Mouse (Mus musculus) frontal cortex, postnatal 25 days (tissue): Measurements from ENCODE around the gene Hivep2.

Experiments used
- DNase-seq, 2 experiments: peaks; one replicate each; pipeline ENCODE4 v3.0.0; 2022; ENCODE audit warnings: low spot score in 2 of 2

Hivep2 gene

DNA sequence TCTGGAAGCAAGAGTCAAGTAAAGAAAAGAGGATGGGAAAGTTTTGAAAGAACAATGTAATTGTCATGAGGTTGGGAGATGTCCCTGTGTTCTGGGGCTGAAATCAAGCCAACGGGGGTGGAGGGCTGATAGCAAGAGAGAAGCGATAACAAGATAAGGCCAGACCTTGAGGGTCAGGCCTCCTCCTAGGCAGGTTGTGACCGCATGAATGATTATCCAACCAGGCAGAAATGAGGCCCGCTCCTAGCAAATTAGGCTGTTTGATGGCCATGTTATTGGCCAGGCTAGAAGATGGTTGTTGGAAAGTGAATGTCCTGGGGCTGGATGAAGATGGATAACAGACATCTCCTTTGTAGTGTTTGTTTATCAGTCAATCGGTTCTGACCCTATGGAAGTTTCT is 5.4 kb downstream of the Hivep2 start:
- DNase-seq = no peak

- no peak for DNase-seq
These were observed 7.8 kb downstream of the Hivep2 start for GRCm38 (mm10) chr10:13973563-13974179.

DNA sequence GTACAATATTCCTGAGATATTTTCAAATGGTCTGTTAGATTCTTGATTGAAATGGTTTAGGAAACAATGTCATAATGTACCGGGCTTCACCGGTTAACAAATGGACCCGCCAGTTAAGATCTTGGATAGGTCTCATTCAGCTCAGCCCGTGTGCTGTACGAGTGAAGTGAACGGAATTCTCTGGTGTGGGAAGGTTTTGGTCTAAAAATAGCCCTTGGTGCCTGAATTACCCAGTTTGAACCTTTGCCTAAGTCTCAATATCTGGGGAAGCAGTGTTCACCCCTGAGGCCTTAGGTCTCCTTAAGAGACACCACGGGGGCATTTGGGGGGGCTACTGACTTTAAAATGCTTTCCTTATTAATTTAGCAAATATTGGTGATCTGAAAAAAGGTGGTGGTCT is 8.6 kb downstream of the Hivep2 start:
- no peak for DNase-seq

GRCm38 (mm10) chr10:13975861-13976260 is 10.0 kb downstream of the Hivep2 start:
- DNase-seq = no peak

DNA sequence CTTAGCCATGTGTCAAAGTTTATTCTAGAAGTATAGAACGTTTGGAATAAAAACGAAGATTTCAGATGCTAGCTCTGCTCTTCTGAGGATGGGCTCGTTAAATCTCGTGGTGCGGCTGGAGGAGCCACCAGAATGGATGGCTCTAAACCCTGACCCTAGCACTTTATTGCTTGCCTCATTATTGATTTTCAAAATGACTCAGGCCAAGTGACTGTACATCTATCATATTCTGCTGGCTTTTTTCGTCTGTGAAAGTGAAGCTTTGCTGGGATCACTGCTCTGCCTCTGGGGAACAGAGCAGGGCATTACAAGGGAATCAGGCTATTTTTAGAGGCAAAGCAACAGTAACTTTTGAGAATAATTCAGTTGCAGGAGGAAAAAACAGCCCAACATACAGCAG is 10.4 kb downstream of the Hivep2 start:
- DNase-seq = no peak

- DNase-seq = no peak
These were observed 16.4 kb downstream of the Hivep2 start for GRCm38 (mm10) chr10:13982271-13982670.

GRCm38 (mm10) chr10:13982769-13983381 is 17.0 kb downstream of the Hivep2 start:
- DNase-seq = peak; percentile 40 to 59

- no peak for DNase-seq
These were observed 17.8 kb downstream of the Hivep2 start for GRCm38 (mm10) chr10:13983631-13984030.

GRCm38 (mm10) chr10:13984233-13984632 is 18.4 kb downstream of the Hivep2 start:
- DNase-seq = no peak

DNA sequence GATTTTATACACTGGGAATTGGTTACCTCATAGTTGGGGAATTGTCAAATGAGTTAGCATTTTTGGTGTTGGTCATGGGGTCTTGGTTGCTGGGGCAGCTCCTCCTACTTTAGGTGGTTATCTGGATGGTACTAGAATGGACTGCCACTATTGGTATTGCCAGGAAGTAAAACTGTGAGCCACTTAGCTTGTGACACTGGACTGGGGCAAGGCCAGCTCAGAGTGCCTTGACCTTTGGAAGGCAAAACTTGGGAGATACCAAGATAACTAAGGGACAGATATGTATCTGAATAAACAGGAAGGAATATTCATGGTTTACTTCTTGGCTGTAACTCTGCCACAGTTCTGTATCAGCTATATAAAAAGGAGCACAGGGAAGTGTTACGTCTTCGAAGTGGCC is 20.7 kb downstream of the Hivep2 start:
- DNase-seq = no peak

DNA sequence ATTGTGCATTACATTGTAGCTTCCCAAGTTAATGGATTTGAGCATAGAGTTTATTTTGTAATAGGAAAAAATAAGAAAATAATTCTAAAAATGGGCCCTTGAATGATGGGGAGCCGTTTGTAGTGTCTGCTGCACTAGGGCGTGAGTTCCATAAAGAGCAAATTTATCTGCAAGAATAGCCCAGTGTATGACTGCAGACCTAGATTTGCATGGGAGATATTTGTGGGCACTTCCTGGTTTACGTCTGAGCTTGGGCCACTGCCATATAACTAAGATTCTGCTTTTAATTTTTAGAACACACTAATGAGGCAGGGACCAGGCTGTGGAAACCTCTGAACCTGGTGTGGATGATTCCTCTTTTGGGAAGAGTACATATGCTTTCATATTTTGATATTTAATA is 21.5 kb downstream of the Hivep2 start:
- no peak for DNase-seq

DNA sequence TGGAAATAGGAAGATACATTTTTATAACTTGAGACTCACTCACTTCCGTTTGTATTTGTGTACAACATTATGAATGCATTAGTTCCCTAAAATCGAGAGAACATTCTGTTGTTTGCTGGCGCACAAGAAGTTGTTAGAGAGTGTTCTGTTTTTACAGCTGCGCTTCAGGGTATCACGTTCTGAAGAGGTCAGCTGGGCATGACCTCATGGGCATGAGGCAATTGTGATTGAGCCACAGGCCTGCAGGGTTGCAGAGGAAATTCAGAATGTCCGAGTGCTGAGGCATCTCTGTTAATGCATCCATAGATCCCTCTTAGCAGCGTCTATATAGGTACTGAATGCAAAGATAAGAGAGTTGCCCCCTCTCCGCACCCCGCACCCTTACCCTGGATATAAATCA is 22.4 kb downstream of the Hivep2 start:
- no peak for DNase-seq

DNA sequence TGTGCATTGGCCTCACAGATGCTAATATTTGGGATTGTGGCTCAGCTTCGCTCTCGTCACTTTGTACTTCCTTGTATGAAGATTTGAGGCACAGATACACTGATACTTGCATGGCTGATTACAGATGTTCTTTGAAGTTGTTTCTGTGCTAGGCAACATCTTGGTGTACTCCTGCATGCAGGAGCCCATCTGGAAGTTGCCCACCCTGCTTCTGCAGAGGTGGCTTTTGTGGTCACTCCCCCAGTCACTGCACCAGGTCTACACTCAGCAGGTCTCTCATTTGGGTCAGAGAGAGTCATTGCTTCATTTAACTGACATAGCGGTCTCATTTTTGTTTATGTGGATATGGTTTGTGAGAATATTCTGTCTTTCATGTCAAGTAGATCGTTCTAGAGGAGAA is 22.9 kb downstream of the Hivep2 start:
- DNase-seq = no peak

- no peak for DNase-seq
These were observed 25.0 kb downstream of the Hivep2 start for GRCm38 (mm10) chr10:13990842-13991241.

DNA sequence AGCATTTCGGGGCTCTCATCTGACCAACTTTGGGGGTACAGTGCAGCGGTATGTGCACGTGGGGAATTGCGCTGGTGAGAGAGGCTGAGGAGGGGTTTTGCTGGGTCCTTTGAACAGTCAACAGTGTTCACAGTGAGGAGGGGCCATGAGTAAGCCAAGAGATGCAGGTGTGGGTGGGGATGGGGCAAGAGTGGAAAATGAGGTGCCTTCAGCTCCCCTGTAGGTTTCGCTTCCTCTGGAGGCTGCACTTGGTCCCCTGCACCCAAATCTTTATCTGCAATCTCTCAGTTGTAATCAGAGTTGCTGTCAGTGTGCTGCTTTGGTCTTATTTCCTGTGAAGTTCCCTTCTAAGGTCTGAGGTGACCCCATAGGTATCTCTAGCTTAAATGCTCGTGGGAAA is 27.5 kb downstream of the Hivep2 start:
- DNase-seq = no peak

DNA sequence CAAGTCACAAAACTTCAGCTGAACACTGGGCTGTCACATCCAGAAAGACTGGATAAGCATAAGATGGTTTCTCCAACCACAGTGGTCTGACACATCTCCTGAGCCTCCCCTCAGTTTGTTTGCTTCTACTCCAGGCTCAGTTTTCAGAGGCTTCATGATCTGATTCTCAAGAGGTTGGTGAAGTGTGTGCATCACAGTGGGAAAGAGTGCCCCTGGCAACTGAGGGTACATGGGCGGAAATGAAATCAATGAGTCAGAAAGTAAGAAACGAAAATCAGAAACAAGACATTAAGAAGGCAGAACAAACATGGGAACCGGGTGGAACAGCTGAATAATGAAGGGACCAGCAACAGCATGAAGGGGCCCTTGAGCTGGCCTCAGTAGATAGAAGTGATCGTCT is 31.5 kb downstream of the Hivep2 start:
- no peak for DNase-seq

DNA sequence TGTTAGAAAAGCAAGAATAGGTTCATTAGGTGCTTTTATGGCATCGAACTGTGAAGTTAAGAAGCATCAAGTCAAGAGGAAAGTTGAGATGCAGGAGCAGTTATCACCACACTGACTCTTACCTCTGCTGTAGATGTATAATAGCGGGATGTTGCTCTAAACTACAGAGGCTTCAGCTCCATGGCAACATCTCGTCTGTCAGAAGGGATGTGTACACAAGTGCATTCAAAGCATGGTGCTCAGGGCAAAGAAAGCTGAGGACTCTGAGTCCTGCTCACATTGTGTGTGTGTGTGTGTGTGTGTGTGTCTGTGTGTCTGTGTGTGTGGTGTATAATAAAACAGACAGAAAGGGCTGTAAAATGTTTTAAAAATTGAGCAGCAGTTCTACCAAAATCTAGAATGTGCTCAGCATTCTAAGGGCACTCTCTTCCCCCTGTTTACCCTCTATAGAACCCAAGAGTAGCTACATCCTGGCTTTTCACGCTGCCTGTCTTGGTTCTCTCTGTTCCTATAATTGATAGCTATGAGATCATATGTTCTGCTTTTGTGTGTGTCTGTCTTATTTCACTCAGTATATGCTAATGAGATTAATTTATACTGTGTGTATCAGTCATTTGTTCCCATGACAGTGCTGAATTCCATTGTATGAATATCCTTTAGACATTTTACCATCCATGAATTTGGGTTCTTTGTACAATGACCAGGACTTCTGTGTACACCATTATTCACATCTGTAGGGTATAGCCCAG is 39.1 kb downstream of the Hivep2 start:
- no peak for DNase-seq

- DNase-seq = no peak
These were observed 43.8 kb downstream of the Hivep2 start for GRCm38 (mm10) chr10:14009721-14010120.

DNA sequence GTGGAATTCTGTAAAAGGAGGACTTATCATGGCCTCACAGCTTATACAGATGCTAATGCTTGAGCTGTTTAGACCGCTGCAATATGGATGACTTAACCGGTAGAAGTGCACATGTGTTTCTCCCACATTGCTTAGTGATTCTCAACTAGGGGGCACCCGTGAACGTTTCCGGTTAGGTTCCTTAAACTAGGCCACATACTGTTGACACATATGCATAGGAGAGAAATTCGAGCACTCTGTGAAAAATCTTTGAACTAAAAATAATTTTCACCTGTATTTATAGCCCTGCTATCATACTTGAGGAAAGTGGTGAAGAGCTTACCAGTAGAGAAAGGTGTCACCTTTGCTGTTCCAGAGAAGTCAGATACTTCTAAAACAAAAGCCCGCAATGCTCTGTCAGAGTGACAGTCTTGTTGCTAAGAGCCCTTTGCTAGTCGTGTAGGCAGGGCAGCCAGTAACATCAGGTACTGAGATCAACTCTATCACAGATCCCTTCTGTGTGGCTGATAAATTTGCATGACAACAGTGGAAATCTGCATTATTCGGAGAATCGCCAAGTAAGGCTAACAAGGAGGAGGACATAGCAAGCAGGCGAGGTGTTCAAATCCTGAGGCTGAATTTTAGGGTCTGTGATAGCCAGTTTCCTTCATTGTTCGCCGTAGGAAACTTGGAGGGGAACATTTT is 50.6 kb downstream of the Hivep2 start:
- no peak for DNase-seq

DNA sequence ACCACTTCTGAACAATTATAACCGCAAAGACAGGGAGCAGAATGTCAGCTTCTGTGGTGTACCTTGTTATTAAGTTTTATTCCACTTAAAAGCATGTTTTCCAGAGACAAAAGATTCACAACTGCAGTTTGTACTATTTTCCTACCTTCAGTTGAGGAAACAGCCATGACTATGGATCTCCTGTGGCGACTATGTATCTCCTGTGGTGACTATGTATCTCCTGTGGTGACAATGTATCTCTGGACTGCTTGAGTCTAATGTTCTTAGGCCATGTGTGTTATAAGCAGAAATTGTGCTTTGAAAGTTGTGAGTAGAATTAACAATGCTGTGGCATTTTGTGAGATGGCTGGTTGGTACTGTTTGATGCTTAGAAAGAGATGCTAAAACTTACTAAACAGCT is 51.5 kb downstream of the Hivep2 start:
- DNase-seq = no peak

DNA sequence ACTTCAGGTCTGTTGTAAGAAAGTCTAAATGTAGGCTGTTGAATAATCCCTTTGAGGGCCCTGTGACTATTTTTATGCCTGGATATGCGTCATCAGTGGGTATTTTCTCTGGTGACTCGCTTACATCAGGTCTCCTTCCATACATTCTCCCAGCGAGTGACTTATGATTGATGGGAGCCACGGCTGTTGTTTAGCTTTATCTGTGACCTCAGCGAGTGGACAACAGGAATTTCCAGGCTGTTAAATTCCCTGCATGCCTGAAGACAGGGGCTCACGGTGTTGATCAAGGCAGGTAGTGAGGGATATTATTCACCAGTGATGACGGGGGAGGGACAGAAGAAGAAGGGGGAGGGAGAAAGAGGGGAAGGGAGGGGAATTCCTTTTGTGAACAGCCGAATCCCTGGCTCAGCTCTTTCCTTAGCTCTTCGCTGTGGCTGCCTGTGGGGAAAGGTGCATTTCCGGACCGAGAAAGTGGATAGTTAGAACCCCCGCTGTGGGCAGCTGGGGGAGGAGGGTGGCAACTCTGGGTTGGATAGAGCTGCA is 52.0 kb downstream of the Hivep2 start:
- no peak for DNase-seq

DNA sequence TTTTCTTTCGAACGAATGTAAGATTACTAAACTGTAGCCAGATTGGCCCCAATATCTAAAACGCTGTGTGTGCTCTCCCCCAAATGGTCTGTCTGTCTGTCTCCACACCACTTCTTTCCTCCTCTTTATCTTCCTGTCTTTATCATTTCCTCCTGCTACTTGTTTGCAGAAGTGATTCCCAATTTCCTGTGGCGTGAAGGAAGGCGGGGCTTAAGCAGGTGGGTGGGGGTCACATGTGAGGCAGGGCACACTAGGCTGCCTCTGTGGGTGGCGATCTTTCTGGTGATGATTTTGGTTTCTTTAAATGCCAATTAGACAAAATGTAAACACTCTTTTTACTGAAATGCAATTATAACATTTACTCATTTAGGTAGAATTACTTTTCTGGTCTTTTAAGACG is 52.8 kb downstream of the Hivep2 start:
- DNase-seq = no peak
